Mouse (Mus musculus): ENCODE data around the gene Csrnp3.

GRCm38 (mm10) chr2:65990754-65991153 lies 145.2 kb downstream of the Csrnp3 start:
- no peak for TF ChIP-seq CTCF (IDR thresholded peaks at IDR 0.05 in 2 of 3, conservative IDR thresholded peaks at IDR 0.05 in 1 of 3; ENCODE audit: control insufficient read depth in 1 of 3, insufficient read depth in 1 of 3, low read depth in 2 of 3, low read length in 3 of 3, poor library complexity in 1 of 3, severe bottlenecking in 1 of 3)
- TF ChIP-seq POLR2A (IDR thresholded peaks at IDR 0.05; ENCODE audit: control insufficient read depth in 1 of 2, insufficient read depth in 1 of 2, low read depth in 1 of 2, low read length in 2 of 2, poor library complexity in 1 of 2), result no peak
- no peak for TF ChIP-seq TCF12 (IDR thresholded peaks at IDR 0.05; ENCODE audit: low read depth, low read length)
- TF ChIP-seq KAT2A (conservative IDR thresholded peaks at IDR 0.05; ENCODE audit: low read depth, low read length), result no peak
